Mouse (Mus musculus): ENCODE measurements around the gene Lrrc18.

Lrrc18 gene

GRCm38 (mm10) chr14:33058881-33059660 is 67.9 kb downstream of the Lrrc18 start:
- DNase-seq, result no peak

GRCm38 (mm10) chr14:33062996-33063395 is 71.8 kb downstream of the Lrrc18 start:
- DNase-seq, result no peak
